Mouse (Mus musculus): ENCODE results near the gene Nbeal1.

DNA sequence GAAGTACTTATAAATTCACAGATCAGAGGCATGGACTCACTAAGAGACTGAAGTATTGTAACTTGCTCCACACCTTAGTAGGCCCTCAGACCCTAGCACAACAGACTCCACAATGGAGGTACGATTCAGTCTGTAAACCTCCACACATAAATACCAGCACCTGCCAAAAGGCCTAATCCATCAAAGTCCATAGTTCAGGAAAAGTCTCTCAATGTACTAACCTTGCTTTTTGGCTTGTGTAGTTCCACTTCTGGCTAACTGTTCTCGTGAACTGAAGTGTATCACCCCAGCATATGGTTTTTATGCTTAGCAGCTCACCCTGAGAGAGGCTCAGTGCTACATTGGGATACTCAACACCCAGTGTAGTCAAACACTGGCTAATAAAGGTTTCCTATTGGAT is 10.1 kb upstream of the Nbeal1 start:
- TF ChIP-seq CTCF (IDR thresholded peaks at IDR 0.05; ENCODE audit: extremely low read depth, insufficient read length, insufficient replicate concordance, low read depth, low read length), result no peak
- TF ChIP-seq POLR2A (IDR thresholded peaks at IDR 0.05; ENCODE audit: low read depth, low read length), result no peak
